Mouse (Mus musculus): ENCODE results near the gene H6pd.
"Not testable (repeated sequence)": the region's sequence is repeated elsewhere in the genome, so short reads cannot be mapped to it uniquely, and the experiment has no call there.

Gene H6pd

DNA sequence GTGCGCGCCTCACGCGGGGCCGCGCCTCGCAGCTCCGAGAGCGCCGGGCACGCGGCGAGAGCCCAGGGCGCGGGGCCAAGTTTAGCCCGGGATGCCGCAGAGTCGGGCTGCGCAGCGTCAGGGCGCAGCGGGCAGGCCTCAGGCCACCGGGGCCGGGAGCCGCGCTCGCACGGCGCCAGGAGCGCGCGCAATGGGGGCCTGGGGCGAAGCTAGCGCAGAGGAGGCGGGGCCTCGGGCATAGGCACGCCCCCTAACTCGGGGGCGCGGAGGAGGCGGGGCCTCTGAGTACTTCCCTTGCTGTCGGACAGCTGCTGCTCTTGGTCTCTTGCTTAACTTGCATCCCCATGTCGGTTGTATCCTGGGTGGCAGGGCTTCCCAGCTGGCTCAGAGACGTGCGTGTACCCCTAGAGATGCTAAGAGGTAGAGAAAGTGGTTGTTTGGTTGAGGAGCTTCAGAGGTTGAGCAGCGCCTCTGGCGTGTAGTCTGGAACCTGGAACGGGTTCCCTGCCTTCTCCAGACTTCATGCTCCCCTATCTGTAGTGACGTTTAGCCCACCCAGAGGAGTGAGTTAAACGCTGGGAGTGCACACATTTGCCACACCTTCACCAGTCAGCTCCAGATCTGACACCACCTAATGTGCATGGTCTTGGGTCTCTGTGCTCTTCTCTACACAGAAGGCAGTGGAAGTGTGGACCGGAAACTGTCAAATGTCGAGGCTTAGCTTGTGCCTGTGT lies at the start of gene H6pd:
H6pd (minus strand) TSS at position 171 of the 734 bp plus-strand sequence.
- peak; percentile 83 to 84 for DNase-seq (ENCODE audit: low spot score in 2 of 2)

- DNase-seq (ENCODE audit: low spot score in 2 of 2): no peak
These were observed 48.9 kb upstream of the H6pd start for GRCm38 (mm10) chr4:150057722-150058121.

DNA sequence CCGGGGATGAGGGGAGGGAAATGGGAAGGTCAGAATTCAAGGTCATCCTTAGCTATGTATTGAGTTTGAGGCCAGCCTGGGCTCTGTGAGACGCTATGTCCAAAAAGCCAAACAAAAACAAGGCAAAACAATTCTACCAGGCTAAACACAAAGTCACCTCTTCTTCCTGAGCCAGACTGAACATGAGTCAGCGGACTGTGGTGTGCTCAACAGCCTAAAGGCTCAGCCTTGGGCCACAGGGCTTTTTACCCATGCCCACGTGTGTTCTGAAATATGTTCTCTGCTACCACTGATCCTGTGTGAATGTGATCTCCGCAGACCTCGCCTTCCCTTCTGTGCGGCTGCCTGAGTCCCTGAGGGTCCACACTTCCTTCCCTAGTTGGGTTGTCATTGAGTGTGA lies 47.3 kb upstream of the H6pd start:
- no peak for DNase-seq (ENCODE audit: low spot score in 2 of 2)

GRCm38 (mm10) chr4:150052380-150052779 lies 43.6 kb upstream of the H6pd start:
- DNase-seq (ENCODE audit: low spot score in 2 of 2): no peak

DNA sequence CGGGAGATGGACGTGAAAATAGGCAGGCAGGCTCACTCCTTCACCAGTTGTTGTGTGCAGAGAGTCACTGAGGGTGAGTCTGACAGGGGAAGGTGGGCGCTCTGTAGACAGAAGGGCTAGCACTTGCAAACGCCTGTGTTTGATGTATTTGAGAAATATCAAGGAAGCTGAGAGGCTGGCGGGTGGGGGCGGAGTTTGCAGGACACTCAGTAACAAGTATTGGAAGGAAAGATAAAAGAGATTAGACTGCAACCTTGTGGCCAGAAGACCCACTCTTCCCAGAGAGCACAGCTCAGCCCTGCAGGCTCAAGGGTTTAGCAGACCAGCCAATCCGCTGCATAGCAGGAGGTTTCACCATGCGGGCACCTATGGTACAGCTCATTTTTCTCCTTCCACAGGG lies 42.7 kb upstream of the H6pd start:
- no peak for DNase-seq (ENCODE audit: low spot score in 2 of 2)

- DNase-seq (ENCODE audit: low spot score in 2 of 2): no peak
These were observed 40.9 kb upstream of the H6pd start for GRCm38 (mm10) chr4:150049564-150050226.

DNA sequence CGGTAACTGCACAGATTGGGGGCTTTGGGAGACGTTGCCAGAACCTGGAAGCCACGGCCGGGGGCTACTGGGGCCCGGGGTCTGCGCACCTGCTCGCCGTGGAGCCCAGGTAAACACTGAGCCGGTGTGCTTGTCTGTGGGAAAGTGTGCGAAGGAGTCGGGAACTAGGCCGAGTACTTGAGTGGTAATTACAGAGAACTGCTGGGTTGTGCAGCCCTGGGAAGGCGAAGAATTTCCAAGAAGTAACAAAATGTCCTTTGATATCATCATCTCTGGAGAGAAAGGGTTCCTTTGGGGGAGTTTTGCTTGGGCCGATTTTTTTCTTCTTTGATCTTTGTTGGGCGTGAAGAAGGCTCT lies 40.3 kb upstream of the H6pd start:
- DNase-seq (ENCODE audit: low spot score in 2 of 2): no peak

DNA sequence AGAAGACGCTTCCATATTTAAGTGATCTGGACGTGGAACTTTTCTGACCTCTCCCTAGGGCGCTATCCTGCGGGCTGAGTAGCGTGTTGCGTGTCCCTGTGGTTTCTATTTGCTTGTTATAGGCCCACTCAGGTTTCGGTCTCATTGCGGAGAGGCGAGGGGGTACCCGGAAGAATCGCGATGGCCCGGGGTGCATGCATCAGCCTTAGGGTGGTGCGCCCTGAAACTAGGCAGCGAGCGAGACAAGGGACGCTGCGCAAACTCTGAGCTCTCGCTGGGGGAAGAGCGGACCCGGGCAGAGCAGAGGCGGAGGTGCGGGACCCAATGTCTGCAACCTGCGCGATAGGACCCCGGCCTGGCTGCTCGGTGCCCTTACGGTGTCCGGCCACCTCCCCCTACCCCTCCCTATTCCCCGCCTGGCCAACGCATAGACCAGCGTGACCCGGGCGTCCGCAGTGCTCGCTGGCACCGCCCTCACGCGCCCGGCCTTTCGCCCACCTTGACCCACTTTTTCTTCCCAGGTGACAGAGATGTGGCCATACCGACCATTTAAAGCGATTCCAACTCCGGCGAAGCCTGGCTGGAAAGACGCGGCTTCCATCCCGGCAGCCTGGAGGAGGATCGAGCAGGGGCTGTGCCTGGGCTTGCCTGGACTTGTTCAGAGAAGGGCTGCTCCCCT lies 39.8 kb upstream of the H6pd start:
- no peak for DNase-seq (ENCODE audit: low spot score in 2 of 2)

- DNase-seq (ENCODE audit: low spot score in 2 of 2): no peak
These were observed 39.2 kb upstream of the H6pd start for GRCm38 (mm10) chr4:150048038-150048437.

DNA sequence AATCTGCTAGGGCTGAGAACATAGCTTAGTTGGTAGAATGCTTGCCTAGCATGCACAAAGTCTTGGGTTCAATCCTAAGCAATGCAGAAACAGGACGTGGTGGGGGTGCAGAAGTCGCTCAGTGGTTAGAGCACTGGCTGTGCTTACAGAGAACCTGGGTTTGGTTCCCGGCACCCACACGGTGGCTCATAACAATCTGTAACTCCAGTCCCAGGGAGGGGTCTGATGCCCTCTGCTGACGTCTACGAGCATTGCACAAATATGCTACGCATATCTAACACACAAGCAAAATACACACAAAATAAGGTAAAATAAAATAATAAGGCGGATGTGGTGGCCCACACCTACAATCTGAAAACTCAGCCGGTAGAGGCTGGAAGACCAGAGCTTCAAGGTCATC lies 34.8 kb upstream of the H6pd start:
- DNase-seq (ENCODE audit: low spot score in 2 of 2): no peak

GRCm38 (mm10) chr4:150041346-150042110 lies 32.7 kb upstream of the H6pd start:
- DNase-seq (ENCODE audit: low spot score in 2 of 2): no peak

- DNase-seq (ENCODE audit: low spot score in 2 of 2): not testable (repeated sequence)
These were observed 32.0 kb upstream of the H6pd start for GRCm38 (mm10) chr4:150040856-150041255.

DNA sequence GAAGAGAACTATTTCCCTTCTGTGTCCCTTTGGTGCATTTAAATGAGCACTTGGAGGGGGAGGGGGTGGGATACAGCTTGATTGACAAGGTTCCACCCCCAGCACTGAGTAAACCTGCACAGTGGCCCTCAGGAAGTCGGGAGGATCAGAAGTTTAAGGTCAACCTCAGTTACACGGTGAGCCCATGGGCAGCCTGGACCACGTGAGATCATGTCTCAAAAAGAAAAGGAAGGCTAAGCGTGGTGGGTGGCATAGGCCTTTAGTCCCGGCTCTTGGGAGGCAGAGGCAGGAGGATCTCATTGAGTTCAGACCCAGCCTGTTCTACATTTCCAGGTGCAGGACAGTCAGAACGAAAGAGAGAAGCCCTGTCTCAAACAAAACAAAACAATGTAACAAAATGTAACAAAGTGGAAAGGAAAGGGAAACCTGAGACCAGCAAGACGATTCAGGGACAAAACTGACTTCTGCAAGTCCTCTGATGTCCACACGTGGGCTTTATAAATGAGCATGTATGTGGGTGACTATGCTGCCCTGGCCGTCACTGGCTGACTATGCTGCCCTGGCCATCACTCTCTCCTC lies 31.3 kb upstream of the H6pd start:
- no peak for DNase-seq (ENCODE audit: low spot score in 2 of 2)

DNA sequence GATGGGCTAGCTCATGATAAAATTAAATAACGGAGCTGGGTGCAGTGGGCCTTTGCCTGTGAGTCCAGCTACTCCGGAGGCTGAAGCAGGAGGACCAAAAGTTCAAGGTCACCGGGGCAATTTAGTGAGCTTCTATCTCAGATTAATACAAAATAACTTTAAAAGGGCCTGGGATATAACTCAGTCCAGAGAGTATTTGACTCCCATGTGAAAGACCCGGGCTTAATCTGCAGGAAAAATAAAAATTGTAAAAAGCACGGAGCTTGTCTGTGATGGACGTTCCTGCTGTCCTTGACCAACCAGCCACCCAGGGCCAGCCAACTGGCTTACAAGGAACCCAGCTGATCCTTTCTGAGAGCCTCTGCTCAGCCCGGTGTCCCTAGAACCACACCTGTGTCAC lies 29.7 kb upstream of the H6pd start:
- DNase-seq (ENCODE audit: low spot score in 2 of 2): no peak

DNA sequence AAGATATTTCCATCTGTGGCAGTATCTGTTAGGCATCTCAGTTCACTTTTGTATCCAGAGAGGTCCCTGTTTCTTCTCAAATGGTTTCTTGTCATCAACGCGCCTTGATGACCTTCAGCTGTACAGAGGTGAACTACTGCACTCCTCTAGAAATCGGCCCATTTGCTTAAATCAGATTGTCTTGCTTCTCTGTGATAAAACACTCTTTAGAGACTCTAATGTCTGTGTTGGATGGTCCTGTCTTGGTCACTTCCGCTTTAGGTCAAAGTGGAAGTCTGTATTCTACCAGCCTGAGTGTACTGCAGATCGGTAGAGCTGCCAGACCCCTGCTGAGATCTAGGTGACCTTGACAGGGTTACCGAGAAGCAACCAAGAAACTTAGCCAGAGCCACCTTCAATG lies 27.3 kb upstream of the H6pd start:
- no peak for DNase-seq (ENCODE audit: low spot score in 2 of 2)

GRCm38 (mm10) chr4:150035280-150035679 lies 26.5 kb upstream of the H6pd start:
- DNase-seq (ENCODE audit: low spot score in 2 of 2): peak; percentile 89 to 91

GRCm38 (mm10) chr4:150033261-150033671 lies 24.4 kb upstream of the H6pd start:
- DNase-seq (ENCODE audit: low spot score in 2 of 2): no peak

DNA sequence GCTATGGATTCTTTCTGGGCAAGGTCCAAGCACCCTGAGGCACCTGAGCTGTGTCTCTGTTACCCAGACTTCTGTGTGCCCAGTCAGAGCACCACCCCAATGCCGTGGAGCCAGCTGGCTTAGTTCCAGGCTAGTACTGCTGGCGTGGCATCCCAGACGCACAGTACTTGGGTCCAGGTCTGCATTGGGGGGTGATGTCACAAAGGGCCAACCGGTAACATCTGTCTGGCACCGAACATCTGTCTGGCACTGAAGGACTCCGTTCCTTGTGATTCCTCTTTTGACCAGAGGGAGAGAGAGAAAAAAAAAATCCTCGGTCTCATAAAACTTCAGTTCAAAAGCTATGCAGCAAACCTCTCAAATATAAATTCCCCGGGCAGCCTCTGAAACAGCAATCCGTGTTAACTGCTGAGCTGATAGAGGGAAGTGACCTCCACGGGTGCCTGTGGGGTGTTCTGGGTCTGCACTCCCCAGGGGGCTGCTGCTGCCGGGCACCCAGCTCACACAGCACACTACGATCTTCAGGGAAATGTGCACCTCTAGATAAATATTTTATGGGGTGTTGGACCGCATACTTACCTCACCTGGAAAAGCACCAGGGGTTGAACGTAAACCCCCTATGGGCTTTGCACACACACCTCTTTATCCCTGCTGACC lies 22.5 kb upstream of the H6pd start:
- DNase-seq (ENCODE audit: low spot score in 2 of 2): no peak

- DNase-seq (ENCODE audit: low spot score in 2 of 2): peak in 1 of 2 experiments; percentile 56
These were observed 21.8 kb upstream of the H6pd start for GRCm38 (mm10) chr4:150030449-150031233.

DNA sequence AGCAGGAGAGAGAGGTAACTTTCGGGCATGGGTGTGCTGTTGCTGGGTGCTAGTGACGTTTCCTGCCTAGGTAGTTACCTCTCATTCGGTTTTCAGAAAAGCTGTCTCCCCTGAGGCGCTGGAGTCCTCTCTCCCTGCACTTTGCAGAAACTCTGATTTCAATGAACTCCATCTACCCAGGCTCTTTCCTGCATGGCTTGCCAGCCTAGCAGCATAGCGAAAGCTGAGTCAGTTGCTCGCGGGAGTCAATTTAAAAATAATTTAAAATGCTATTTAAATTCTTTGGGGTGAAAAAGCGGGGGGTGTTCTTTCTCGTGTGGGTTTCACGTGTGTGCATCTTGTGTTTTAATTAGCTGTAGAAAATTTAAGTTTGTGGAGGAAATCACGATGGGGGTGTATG lies 21.1 kb upstream of the H6pd start:
- DNase-seq (ENCODE audit: low spot score in 2 of 2): peak in 1 of 2 experiments; percentile 63

Data from frontal cortex, postnatal 36 days (tissue).